Mouse (Mus musculus): ENCODE data around the gene Gadd45gip1. TPM values are rescaled to one million over a fixed set of nuclear protein-coding genes. Genes with fewer than 3 reads are reported as not detected.

Gadd45gip1 gene
- total and polyA plus RNA-seq, 2 experiments from 2014 or later = 27.5 to 42.9 TPM

- Histone ChIP-seq H3K4me3 (ENCODE audit: low read depth, low read length) (no peak overlapping the region), H3K9ac (replicated peaks; ENCODE audit: low read length, poor library complexity, severe bottlenecking) (no peak overlapping the region), H3K36me3 (ENCODE audit: insufficient read depth, low read length) (no peaks in the 10 kb centered on the region), H3K27ac (ENCODE audit: low read depth, low read length) (peak overlapping the region; percentile 69), H3K4me2 (ENCODE audit: low read depth, low read length, poor library complexity, severe bottlenecking) (peak overlapping the region; percentile 16; the same call in 1 of the 2 replicates), H3K4me1 (ENCODE audit: insufficient read depth, low read length) (0 out of 2 replicates have a peak, but pooled peaks cover 10% of the 10 kb centered on the region), H3K27me3 (ENCODE audit: insufficient read depth, low read length) (peaks cover 36% of the 10 kb centered on the region), H3K9me3 (ENCODE audit: low read length) (no peaks in the 10 kb centered on the region)
- 51% methylated on average over 12 of the region's 13 CpGs for WGBS
- peak; percentile 85 for ATAC-seq (ENCODE audit: low FRiP score)
- DNase-seq (ENCODE audit: low spot score) = peak; percentile 94
- no peak for TF ChIP-seq CTCF (IDR thresholded peaks at IDR 0.05)
These were observed 37.4 kb upstream of the Gadd45gip1 start for GRCm38 (mm10) chr8:84793791-84794485.

GRCm38 (mm10) chr8:84794486-84794885 lies 36.8 kb upstream of the Gadd45gip1 start:
- Histone ChIP-seq H3K4me2 (ENCODE audit: low read depth, low read length, poor library complexity, severe bottlenecking) (no peak overlapping the region), H3K36me3 (ENCODE audit: insufficient read depth, low read length) (no peaks in the 10 kb centered on the region), H3K9me3 (ENCODE audit: low read length) (no peaks in the 10 kb centered on the region), H3K4me1 (ENCODE audit: insufficient read depth, low read length) (0 out of 2 replicates have a peak, but pooled peaks cover 4% of the 10 kb centered on the region), H3K27ac (ENCODE audit: low read depth, low read length) (peak overlapping the region; percentile 69), H3K27me3 (ENCODE audit: insufficient read depth, low read length) (peaks cover 36% of the 10 kb centered on the region), H3K4me3 (ENCODE audit: low read depth, low read length) (no peak overlapping the region), H3K9ac (replicated peaks; ENCODE audit: low read length, poor library complexity, severe bottlenecking) (no peak overlapping the region)
- 48% methylated on average over 7 of the region's 7 CpGs for WGBS
- DNase-seq (ENCODE audit: low spot score) (peak; percentile 57), ATAC-seq (ENCODE audit: low FRiP score) (peak; percentile 44; the same call in 1 of the 2 replicates)
- no peak for TF ChIP-seq CTCF (IDR thresholded peaks at IDR 0.05)

GRCm38 (mm10) chr8:84797256-84797797 lies 34.0 kb upstream of the Gadd45gip1 start:
- WGBS = 73% methylated on average over 15 of the region's 15 CpGs

GRCm38 (mm10) chr8:84797971-84798370 lies 33.4 kb upstream of the Gadd45gip1 start:
- 73% methylated on average over 6 of the region's 6 CpGs for WGBS
- peak overlapping the region; percentile 38 for H3K27ac ChIP-seq (ENCODE audit: low read depth, low read length)
- no peak overlapping the region for H3K4me3 ChIP-seq (ENCODE audit: low read depth, low read length)
- no peak overlapping the region for H3K9ac ChIP-seq (replicated peaks; ENCODE audit: low read length, poor library complexity, severe bottlenecking)
- peak; percentile 58 for DNase-seq (ENCODE audit: low spot score)
- no peaks in the 10 kb centered on the region for H3K4me1 ChIP-seq (ENCODE audit: insufficient read depth, low read length)
- TF ChIP-seq CTCF (IDR thresholded peaks at IDR 0.05) = no peak
- H3K9me3 ChIP-seq (ENCODE audit: low read length) = no peaks in the 10 kb centered on the region
- no peaks in the 10 kb centered on the region for H3K36me3 ChIP-seq (ENCODE audit: insufficient read depth, low read length)
- ATAC-seq (ENCODE audit: low FRiP score) = no peak
- H3K27me3 ChIP-seq (ENCODE audit: insufficient read depth, low read length) = peaks cover 42% of the 10 kb centered on the region
- H3K4me2 ChIP-seq (ENCODE audit: low read depth, low read length, poor library complexity, severe bottlenecking) = 0 out of 2 replicates have a peak overlapping the region, but pooled peaks have one; percentile 15

More at GRCm38 (mm10) chr8:84797256-84797797, 34.0 kb upstream of the Gadd45gip1 start:
- Histone ChIP-seq H3K9ac (replicated peaks; ENCODE audit: low read length, poor library complexity, severe bottlenecking) (no peak overlapping the region), H3K9me3 (ENCODE audit: low read length) (no peaks in the 10 kb centered on the region), H3K27me3 (ENCODE audit: insufficient read depth, low read length) (peaks cover 38% of the 10 kb centered on the region), H3K27ac (ENCODE audit: low read depth, low read length) (no peak overlapping the region), H3K4me1 (ENCODE audit: insufficient read depth, low read length) (no peaks in the 10 kb centered on the region), H3K4me2 (ENCODE audit: low read depth, low read length, poor library complexity, severe bottlenecking) (no peak overlapping the region), H3K4me3 (ENCODE audit: low read depth, low read length) (no peak overlapping the region), H3K36me3 (ENCODE audit: insufficient read depth, low read length) (no peaks in the 10 kb centered on the region)
- TF ChIP-seq CTCF (IDR thresholded peaks at IDR 0.05) = no peak
- DNase-seq (ENCODE audit: low spot score) (no peak), ATAC-seq (ENCODE audit: low FRiP score) (no peak)

- Histone ChIP-seq H3K9me3 (ENCODE audit: low read length) (no peaks in the 10 kb centered on the region), H3K4me2 (ENCODE audit: low read depth, low read length, poor library complexity, severe bottlenecking) (peak overlapping the region; percentile 99), H3K27ac (ENCODE audit: low read depth, low read length) (peak overlapping the region; percentile 74), H3K4me1 (ENCODE audit: insufficient read depth, low read length) (no peaks in the 10 kb centered on the region), H3K4me3 (ENCODE audit: low read depth, low read length) (peak overlapping the region; percentile 69), H3K27me3 (ENCODE audit: insufficient read depth, low read length) (peaks cover 41% of the 10 kb centered on the region), H3K9ac (replicated peaks; ENCODE audit: low read length, poor library complexity, severe bottlenecking) (peak overlapping the region; percentile 78), H3K36me3 (ENCODE audit: insufficient read depth, low read length) (no peaks in the 10 kb centered on the region)
- no peak for DNase-seq (ENCODE audit: low spot score)
- no peak for ATAC-seq (ENCODE audit: low FRiP score)
- WGBS = 52% methylated on average over 10 of the region's 10 CpGs
- TF ChIP-seq CTCF (IDR thresholded peaks at IDR 0.05) = no peak
These were observed 32.7 kb upstream of the Gadd45gip1 start for GRCm38 (mm10) chr8:84798446-84799135.

All from midbrain, postnatal 0 days (tissue).